Mouse (Mus musculus) left cerebral cortex, postnatal 10 days (tissue): ENCODE measurements around the gene Tnpo1. TPM values are rescaled to one million over a fixed set of nuclear protein-coding genes. Genes with fewer than 3 reads are reported as not detected.
A peak's percentile ranks its signal among the peaks of the same experiment; 100 is the strongest.

Source experiments
- DNase-seq, 2 experiments: peaks; one replicate each; pipeline ENCODE4 v3.0.0; 2021 to 2022; ENCODE audit warnings: low spot score in 2 of 2, mixed read lengths in 1 of 2; ENCODE audit errors: extremely low spot score in 1 of 2
- intact Hi-C: fragments of 180-260 bp; cut with DNase I; formaldehyde crosslinking; loops from one replicate; pipeline ENCODE4 v1.15.1; 2025
- total RNA-seq, 2 experiments: library from RNA; stranded (reverse); gene quantifications; 2 replicates each; pipeline ENCODE4 v1.2.3; 2021

Gene Tnpo1
- total RNA-seq, 2 experiments from 2014 or later: 66.4 to 66.9 TPM

DNA sequence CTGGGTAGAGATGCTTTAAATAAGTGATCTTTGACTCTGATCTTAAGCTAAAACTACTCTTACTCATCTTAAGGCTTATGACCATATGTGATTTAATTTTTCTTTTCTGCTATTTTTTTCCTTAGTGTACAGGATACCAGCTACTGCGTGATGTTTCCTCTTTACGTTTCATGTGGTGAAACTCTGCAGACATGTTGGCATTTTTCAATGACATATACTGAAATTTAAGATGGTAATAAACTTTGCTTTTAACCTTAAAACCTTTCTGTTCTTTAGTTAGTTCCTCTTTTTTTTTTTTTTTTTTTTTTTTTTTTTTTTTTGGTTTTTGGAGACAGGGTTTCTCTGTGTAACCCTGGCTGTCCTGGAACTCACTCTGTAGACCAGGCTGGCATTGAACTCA lies 2.7 kb upstream of the Tnpo1 start:
- DNase-seq: no peak
- intact Hi-C loops: loop anchor here (10.0 kb wide), 1 partner anchor 146 kb away; no protein-coding TSS in a partner anchor

GRCm38 (mm10) chr13:98926958-98927242 lies 716 bp upstream of the Tnpo1 start:
- no peak for DNase-seq
- intact Hi-C loops: loop anchor here (10.0 kb wide), 1 partner anchor 148 kb away; no protein-coding TSS in a partner anchor

- intact Hi-C loops: loop anchor here (10.0 kb wide), 1 partner anchor 149 kb away; no protein-coding TSS in a partner anchor
- DNase-seq: peak; percentile 40 to 62
Observed at GRCm38 (mm10) chr13:98925486-98926212, 535 bp downstream of the Tnpo1 start.

- no peak for DNase-seq
- intact Hi-C loops: loop anchor here (10.0 kb wide), 1 partner anchor 150 kb away; no protein-coding TSS in a partner anchor
Observed at GRCm38 (mm10) chr13:98924897-98925485, 1.2 kb downstream of the Tnpo1 start.

GRCm38 (mm10) chr13:98922806-98923205 lies 3.4 kb downstream of the Tnpo1 start:
- intact Hi-C loops: loop anchor here (10.0 kb wide), 1 partner anchor 152 kb away; no protein-coding TSS in a partner anchor
- DNase-seq: no peak

DNA sequence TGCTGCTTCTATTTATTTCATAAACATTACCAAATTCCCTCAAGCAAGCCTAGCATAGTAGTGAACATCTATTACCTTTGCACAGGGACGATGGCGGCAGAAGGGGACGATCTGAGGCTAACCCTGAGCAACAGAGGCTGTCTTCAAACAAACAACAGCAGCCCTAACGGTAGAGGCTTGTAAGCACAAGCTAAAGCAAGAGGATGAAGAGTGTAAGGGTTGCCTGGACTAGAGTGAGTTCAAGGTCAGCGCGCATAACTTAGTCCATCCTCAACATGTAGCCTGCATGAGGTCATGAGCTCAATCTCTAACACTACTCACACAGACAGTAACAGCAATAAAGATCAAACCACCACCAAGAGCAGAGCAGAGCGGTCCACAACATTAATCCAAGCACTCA lies 4.9 kb downstream of the Tnpo1 start:
- intact Hi-C loops: loop anchor here (10.0 kb wide), 1 partner anchor 154 kb away; no protein-coding TSS in a partner anchor

GRCm38 (mm10) chr13:98920300-98920699 lies 5.9 kb downstream of the Tnpo1 start:
- intact Hi-C loops: loop anchor here (10.0 kb wide), 1 partner anchor 155 kb away; no protein-coding TSS in a partner anchor
- DNase-seq: no peak

More for the DNA sequence above, 4.9 kb downstream of the Tnpo1 start:
- DNase-seq: no peak

DNA sequence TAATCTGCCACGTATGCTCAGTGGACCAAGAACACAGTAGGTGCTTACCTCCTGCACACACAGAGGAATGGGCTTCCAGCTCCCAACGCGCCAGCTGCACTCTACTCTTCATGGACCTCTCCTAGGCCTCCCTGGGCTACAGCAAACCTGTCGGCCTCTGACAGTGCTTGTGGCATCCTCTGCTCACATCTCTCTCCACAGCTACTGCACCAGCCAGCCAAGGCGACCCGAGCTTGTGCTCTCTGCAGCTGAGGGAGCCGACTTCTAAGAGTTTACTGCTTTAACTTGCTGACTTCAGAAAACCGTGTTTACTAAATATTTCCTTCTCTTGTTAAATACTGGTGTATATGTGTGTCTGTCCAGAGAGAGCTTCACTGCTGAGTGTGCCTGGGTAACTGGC lies 6.5 kb downstream of the Tnpo1 start:
- no peak for DNase-seq
- intact Hi-C loops: loop anchor here (10.0 kb wide), 1 partner anchor 155 kb away; no protein-coding TSS in a partner anchor

DNA sequence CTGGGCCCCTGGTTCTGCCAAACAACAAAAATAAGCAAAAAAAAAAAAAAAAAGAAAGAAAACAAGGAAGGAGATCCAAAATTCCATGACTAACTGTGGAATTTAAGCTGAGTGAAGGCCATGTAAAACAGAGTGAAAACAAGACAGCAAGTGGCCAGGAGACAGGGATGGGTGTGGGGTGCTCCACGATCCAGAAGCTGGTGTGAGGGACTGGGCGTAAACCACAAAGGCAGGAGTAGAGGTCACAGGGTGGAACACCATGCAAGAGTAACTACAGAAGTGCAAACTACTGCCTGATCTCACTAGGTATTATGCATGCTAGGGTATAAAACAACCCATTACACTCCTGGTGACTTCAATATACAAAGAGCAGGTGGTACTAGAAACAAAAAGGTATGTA lies 8.3 kb downstream of the Tnpo1 start:
- DNase-seq: no peak
- intact Hi-C loops: no loop called here

- intact Hi-C loops: no loop called here
- DNase-seq: no peak
Observed at GRCm38 (mm10) chr13:98915591-98915990, 10.6 kb downstream of the Tnpo1 start.

GRCm38 (mm10) chr13:98914844-98915212 lies 11.4 kb downstream of the Tnpo1 start:
- intact Hi-C loops: no loop called here
- no peak for DNase-seq

GRCm38 (mm10) chr13:98914010-98914843 lies 12.0 kb downstream of the Tnpo1 start:
- intact Hi-C loops: no loop called here

DNA sequence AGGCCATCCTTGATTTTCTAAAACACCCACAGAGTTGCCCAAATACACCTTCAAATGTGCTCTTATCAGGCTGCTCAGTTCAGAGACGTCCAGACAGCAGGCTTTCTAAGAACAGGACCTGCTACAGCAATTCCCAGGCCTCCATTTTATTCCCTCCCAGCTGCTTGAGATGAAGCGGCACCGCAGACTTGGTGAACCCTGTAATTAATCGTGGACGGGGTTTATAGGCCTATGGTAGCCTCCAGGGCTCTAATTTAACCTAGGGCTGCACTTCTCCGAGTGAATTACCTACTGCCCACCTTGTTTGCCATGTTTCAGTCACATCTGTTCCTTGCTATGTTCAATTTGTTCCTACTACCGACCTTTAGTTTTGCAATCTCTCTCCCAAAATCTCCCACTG lies 13.0 kb downstream of the Tnpo1 start:
- intact Hi-C loops: no loop called here
- no peak for DNase-seq

More at GRCm38 (mm10) chr13:98914010-98914843, 12.0 kb downstream of the Tnpo1 start:
- DNase-seq: no peak

- intact Hi-C loops: no loop called here
- no peak for DNase-seq
Observed at GRCm38 (mm10) chr13:98912602-98913001, 13.6 kb downstream of the Tnpo1 start.

GRCm38 (mm10) chr13:98910801-98911200 lies 15.4 kb downstream of the Tnpo1 start:
- no peak for DNase-seq
- intact Hi-C loops: no loop called here

GRCm38 (mm10) chr13:98904608-98905007 lies 21.6 kb downstream of the Tnpo1 start:
- DNase-seq: no peak
- intact Hi-C loops: no loop called here

GRCm38 (mm10) chr13:98902366-98903025 lies 23.7 kb downstream of the Tnpo1 start:
- DNase-seq: no peak
- intact Hi-C loops: no loop called here

- DNase-seq: no peak
- intact Hi-C loops: no loop called here
Observed at GRCm38 (mm10) chr13:98899550-98899949, 26.6 kb downstream of the Tnpo1 start.

- DNase-seq: no peak
- intact Hi-C loops: no loop called here
Observed at GRCm38 (mm10) chr13:98897577-98897976, 28.6 kb downstream of the Tnpo1 start.
